Mouse (Mus musculus) spleen, adult 2 months (tissue): ENCODE results near the gene Tgtp2.

ENCODE experiments used
- CTCF ChIP-seq: fragments of 200-500 bp; IDR thresholded peaks from 2 replicates; pipeline ENCODE4 v1.5.1; 2011; ENCODE audit warnings: mild to moderate bottlenecking, inconsistent platforms; ENCODE audit not compliant: insufficient read depth, insufficient read length, insufficient replicate concordance; ENCODE audit errors: extremely low read depth
- POLR2A ChIP-seq: fragments of 200-500 bp; IDR thresholded peaks from 2 replicates; pipeline ENCODE4 v1.6.1; 2011; ENCODE audit warnings: low read depth, low read length, inconsistent platforms

DNA sequence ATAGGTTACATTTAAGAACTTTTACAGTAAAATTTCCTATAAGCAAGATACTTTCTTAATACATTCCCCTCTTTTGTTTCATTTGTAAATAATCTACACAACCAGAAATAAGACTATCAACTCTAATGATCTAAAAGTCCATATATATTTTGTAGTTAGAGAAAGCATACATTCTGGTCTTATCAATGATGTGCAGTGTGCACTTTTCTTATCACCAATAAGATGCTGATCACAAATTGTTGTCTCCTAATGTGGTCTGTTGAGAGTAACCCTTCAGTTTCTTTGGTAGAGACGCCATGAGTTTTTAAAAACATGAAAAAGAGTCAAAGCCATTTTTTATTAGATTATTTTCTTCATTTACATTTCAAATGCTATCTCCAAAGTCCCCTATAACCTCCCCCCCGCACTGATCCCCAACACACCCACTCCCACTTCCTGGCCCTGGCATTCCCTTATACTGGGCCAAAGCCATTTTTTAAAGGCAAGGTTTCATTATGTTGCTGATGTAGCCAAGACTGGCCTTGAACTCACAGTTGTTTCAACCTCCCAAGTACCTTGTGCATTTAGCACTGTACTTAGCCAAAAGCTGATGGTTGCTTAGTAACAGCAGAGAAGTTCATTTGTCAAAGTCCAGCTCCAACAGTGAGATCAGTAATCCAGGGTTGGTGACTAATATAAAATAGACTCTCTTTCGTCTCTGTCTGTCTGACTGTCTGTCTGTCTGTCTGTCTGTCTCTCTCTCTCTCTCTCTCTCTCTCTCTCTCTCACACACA is 25.9 kb upstream of the Tgtp2 start:
- TF ChIP-seq CTCF (no peak), POLR2A (no peak)
